Mouse (Mus musculus) neural tube, embryonic 15.5 days (tissue): ENCODE results near the gene Gnaz. TPM values are rescaled to one million over a fixed set of nuclear protein-coding genes. Genes with fewer than 3 reads are reported as not detected.

Source experiments
- ATAC-seq: fragments of 200-750 bp; cut with Nextera tagmentation; 2 replicates; pipeline ENCODE4 v1.8.0; 2017; ENCODE audit warnings: mild to moderate bottlenecking, moderate TSS enrichment, moderate library complexity; ENCODE audit not compliant: low FRiP score
- H3K27ac ChIP-seq: fragments of 300-500 bp; sonication (generic); replicated peaks from 2 replicates; pipeline ENCODE4 v1.5.1; 2015; ENCODE audit warnings: mild to moderate bottlenecking, inconsistent platforms
- H3K27me3 ChIP-seq: fragments of 300-500 bp; sonication (generic); replicated peaks from 2 replicates; pipeline ENCODE4 v1.6.1; 2015; ENCODE audit warnings: inconsistent platforms
- H3K36me3 ChIP-seq: fragments of 300-500 bp; sonication (generic); 2 replicates; pipeline ENCODE4 v1.6.1; 2015; ENCODE audit warnings: inconsistent platforms
- H3K4me1 ChIP-seq: fragments of 300-500 bp; sonication (generic); 2 replicates; pipeline ENCODE4 v1.6.1; 2015; ENCODE audit warnings: inconsistent platforms
- H3K4me2 ChIP-seq: fragments of 300-500 bp; sonication (generic); 2 replicates; pipeline ENCODE4 v1.6.1; 2015; ENCODE audit warnings: inconsistent platforms, mild to moderate bottlenecking, moderate library complexity
- H3K4me3 ChIP-seq: fragments of 300-500 bp; sonication (generic); replicated peaks from 2 replicates; pipeline ENCODE4 v1.5.1; 2015; ENCODE audit warnings: mild to moderate bottlenecking, inconsistent platforms
- H3K9ac ChIP-seq: fragments of 300-500 bp; sonication (generic); replicated peaks from 2 replicates; pipeline ENCODE4 v1.6.1; 2015; ENCODE audit warnings: mild to moderate bottlenecking, inconsistent platforms
- H3K9me3 ChIP-seq: fragments of 300-500 bp; sonication (generic); replicated peaks from 2 replicates; pipeline ENCODE4 v1.6.1; 2016; ENCODE audit warnings: inconsistent platforms
- WGBS: fragments of 180-500 bp; shearing (Covaris S2); methylation state at CpG from one replicate; pipeline ENCODE4 v1.1.7; 2015; ENCODE audit warnings: mixed read lengths; 5-methylcytosine and 5-hydroxymethylcytosine counted together
- polyA plus RNA-seq: library from polyadenylated mRNA; unstranded; fragments of >200 nt; fragmentation: Nextera tagmentation; extraction: Ambion mirVana; gene quantifications from 2 replicates; pipeline ENCODE4 v1.2.1, GENCODE M21; 2015

The Gnaz gene
- polyA plus RNA-seq, 1 experiment from 2014 or later, result 87.5 TPM

DNA sequence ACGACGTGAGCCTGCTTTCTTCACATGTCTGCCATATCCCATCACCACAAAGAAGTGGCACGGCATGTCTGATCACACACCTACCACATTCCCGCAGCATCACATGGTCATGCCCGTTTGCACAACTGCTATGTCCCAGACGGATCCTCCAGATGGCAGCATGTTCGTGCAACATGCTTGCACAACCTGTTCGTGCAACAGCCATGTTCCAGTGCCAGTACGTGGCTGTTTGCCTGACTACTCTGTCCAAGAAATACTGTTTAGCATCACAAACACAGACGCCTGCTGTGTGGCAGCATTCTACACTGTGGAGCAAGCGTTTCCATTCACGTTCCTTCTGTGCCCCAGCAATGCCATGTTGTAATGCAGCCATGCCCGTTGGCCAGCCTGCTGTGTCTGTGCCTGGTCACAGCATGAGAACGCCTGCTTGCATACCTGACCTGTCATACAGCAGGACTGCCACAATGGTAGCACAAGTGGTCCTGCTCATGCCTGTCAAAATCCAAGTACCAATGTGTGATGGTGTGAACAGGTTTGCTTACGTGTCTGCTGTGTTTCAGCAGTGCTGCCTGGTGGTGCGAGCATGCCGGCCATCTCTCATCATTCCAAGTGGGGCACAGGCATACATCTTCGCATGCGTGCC is 33.3 kb upstream of the Gnaz start:
- no peak overlapping the region for H3K9ac ChIP-seq
- no peak overlapping the region for H3K4me3 ChIP-seq
- no peak overlapping the region for H3K4me2 ChIP-seq
- H3K36me3 ChIP-seq, result no peaks in the 10 kb centered on the region
- H3K4me1 ChIP-seq, result no peaks in the 10 kb centered on the region
- H3K27me3 ChIP-seq, result no peaks in the 10 kb centered on the region
- ATAC-seq, result no peak
- no peak overlapping the region for H3K27ac ChIP-seq
- 76% methylated on average over 19 of the region's 19 CpGs for WGBS
- no peaks in the 10 kb centered on the region for H3K9me3 ChIP-seq

DNA sequence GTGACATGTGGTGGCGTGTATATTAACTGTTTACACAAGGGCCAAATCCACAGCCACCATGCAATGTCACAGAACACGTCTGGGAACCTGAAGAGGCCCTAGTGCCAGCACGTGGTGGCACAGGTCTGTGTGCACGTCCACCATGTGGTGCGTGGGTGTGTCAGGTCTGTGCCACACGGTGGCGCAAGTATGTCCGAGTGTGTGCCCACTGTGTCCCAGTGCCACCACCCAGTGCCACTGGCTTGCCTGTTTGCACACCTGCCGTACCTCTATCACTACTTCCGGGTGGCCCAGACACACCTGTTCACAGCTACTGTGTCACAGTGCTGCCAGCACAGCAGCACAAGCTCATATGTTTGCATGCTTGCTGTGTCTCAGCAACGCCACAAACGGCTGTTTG is 32.5 kb upstream of the Gnaz start:
- Histone ChIP-seq H3K9ac (no peak overlapping the region), H3K36me3 (no peaks in the 10 kb centered on the region), H3K27me3 (no peaks in the 10 kb centered on the region), H3K27ac (no peak overlapping the region), H3K9me3 (no peaks in the 10 kb centered on the region), H3K4me2 (no peak overlapping the region), H3K4me1 (no peaks in the 10 kb centered on the region), H3K4me3 (no peak overlapping the region)
- WGBS, result 83% methylated on average over 12 of the region's 12 CpGs
- ATAC-seq, result no peak

DNA sequence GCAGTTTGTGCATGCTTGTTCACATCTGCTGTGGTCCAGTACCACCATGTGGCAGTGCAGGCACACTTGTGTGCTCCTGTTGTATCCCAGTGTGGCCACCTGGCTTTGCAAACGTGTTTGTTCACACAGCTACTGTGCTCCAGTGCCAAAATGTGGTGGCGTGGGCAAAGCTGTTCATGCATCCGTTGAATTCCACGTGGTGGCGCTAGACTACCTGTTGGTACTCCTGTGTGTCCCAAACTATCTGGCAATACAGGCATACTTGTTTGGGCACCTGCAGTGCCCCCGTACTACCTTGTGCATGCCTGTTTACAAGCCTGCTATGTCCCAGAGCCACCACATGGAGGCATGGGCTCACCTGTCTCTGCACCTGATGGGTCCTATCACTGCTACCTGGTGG is 32.0 kb upstream of the Gnaz start:
- H3K36me3 ChIP-seq, result no peaks in the 10 kb centered on the region
- H3K9me3 ChIP-seq, result no peaks in the 10 kb centered on the region
- no peaks in the 10 kb centered on the region for H3K27me3 ChIP-seq
- no peak overlapping the region for H3K27ac ChIP-seq
- no peak overlapping the region for H3K9ac ChIP-seq
- WGBS, result 29% methylated on average over 6 of the region's 6 CpGs
- ATAC-seq, result no peak
- no peaks in the 10 kb centered on the region for H3K4me1 ChIP-seq
- no peak overlapping the region for H3K4me3 ChIP-seq
- H3K4me2 ChIP-seq, result no peak overlapping the region

DNA sequence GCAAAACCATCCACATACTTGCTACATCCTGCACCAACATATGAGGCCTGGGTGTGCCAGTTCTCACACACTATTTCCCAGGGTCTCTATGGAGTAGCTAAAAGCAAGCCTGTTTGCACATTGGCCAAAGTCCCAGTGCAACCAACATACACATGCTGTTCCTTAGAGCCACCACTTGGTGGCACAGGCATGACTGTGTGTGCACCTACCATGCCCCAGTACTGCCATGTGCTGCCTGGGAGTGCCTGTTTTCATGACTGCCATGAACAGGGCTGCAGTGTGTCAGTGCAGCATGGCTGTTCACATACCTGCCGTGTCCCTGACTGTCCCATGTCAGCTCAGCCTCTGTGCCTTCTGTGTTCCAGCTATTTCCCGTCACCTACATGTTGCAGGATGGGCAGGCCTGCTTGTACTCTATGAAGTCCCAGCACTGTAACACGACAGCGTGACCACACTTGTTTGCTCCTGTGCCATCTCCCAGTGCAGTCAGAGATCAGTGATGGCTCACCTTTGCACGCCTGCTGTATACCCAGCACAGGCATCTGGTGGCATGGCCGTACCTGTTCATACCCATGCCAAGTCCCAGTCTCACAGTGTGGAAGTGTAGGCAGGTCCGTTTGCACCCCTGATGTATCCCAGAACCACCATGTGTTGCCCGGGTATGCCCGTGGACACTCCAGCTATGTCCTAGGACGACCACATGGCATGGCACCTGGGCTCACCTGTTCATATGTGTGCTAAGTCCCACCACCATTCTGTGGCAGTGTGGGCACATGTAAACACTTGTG is 29.8 kb upstream of the Gnaz start:
- H3K4me3 ChIP-seq, result no peak overlapping the region
- no peak overlapping the region for H3K9ac ChIP-seq
- H3K27me3 ChIP-seq, result no peaks in the 10 kb centered on the region
- no peak overlapping the region for H3K27ac ChIP-seq
- WGBS, result 85% methylated on average over 10 of the region's 10 CpGs
- no peaks in the 10 kb centered on the region for H3K36me3 ChIP-seq
- no peak overlapping the region for H3K4me2 ChIP-seq
- peak; percentile 30; the same call in 1 of the 2 replicates for ATAC-seq
- H3K9me3 ChIP-seq, result no peaks in the 10 kb centered on the region
- no peaks in the 10 kb centered on the region for H3K4me1 ChIP-seq

DNA sequence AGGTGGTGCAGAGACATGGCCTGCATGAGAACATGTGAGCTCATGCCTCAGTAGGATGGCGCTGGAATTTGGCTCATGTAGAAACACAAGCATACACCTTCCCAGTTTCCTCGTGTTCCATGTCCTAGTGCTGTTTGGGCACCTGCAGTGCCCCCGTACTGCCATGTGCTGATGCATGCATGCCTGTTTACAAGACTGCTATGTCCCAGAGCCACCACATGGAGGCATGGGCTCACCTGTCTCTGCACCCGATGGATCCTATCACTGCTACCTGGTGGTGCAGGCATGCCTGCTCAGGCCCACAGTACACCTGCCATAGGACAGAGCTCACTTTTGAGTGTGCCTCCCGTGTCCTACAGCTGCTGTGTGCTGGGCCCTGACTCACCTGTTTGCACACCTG is 28.6 kb upstream of the Gnaz start:
- H3K9me3 ChIP-seq, result no peaks in the 10 kb centered on the region
- H3K9ac ChIP-seq, result no peak overlapping the region

DNA sequence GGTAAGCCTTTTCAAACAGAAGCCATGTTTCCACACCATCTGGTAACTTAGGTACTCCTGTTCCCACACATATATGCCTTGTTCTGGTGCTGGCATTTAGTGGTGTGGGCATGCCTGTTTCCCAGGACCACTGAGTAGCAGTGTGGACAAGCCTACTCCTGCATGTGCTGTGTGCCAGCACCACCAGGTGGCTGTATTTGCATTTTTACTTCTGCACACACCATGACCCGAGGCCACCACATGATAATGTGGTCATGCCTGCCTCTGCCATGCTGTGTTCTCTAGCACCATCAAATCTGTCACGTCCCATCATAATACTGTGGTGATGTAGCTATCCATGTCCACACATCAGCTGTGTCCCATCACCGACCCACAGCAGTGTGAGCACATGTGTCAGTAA is 27.7 kb upstream of the Gnaz start:
- no peak overlapping the region for H3K27ac ChIP-seq
- H3K4me3 ChIP-seq, result no peak overlapping the region
- no peaks in the 10 kb centered on the region for H3K36me3 ChIP-seq
- no peaks in the 10 kb centered on the region for H3K27me3 ChIP-seq
- no peak for ATAC-seq
- WGBS, result 61% methylated on average over 3 of the region's 3 CpGs
- H3K9me3 ChIP-seq, result no peaks in the 10 kb centered on the region
- no peaks in the 10 kb centered on the region for H3K4me1 ChIP-seq
- no peak overlapping the region for H3K9ac ChIP-seq
- H3K4me2 ChIP-seq, result no peak overlapping the region

More for the DNA sequence above, 28.6 kb upstream of the Gnaz start:
- H3K4me2 ChIP-seq, result no peak overlapping the region
- no peak for ATAC-seq
- 77% methylated on average over 5 of the region's 5 CpGs for WGBS
- no peaks in the 10 kb centered on the region for H3K27me3 ChIP-seq
- H3K4me1 ChIP-seq, result no peaks in the 10 kb centered on the region
- H3K27ac ChIP-seq, result no peak overlapping the region
- H3K4me3 ChIP-seq, result no peak overlapping the region
- no peaks in the 10 kb centered on the region for H3K36me3 ChIP-seq

DNA sequence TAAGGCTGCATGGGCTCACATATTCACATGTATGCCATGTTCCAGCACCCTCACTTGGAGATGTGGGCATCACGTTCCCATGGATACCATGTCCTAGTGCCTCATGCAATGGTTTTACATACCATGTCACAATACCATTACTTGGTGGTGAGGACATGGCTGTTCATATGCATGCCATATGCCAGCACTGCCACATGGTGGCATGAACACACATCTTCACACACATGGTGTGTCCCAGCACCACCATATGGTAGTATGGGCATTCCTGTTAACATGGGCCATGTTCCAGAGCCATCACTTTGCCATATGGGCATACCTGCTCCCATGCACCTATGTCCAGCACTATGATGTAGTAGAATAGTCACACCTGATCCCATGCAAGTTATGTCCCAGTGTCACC is 26.2 kb upstream of the Gnaz start:
- Histone ChIP-seq H3K9ac (no peak overlapping the region), H3K4me2 (no peak overlapping the region), H3K36me3 (no peaks in the 10 kb centered on the region), H3K27ac (no peak overlapping the region), H3K4me3 (no peak overlapping the region), H3K4me1 (no peaks in the 10 kb centered on the region), H3K9me3 (no peaks in the 10 kb centered on the region), H3K27me3 (no peaks in the 10 kb centered on the region)
- WGBS, result 94% methylated on average over 1 of the region's 1 CpGs
- ATAC-seq, result no peak

DNA sequence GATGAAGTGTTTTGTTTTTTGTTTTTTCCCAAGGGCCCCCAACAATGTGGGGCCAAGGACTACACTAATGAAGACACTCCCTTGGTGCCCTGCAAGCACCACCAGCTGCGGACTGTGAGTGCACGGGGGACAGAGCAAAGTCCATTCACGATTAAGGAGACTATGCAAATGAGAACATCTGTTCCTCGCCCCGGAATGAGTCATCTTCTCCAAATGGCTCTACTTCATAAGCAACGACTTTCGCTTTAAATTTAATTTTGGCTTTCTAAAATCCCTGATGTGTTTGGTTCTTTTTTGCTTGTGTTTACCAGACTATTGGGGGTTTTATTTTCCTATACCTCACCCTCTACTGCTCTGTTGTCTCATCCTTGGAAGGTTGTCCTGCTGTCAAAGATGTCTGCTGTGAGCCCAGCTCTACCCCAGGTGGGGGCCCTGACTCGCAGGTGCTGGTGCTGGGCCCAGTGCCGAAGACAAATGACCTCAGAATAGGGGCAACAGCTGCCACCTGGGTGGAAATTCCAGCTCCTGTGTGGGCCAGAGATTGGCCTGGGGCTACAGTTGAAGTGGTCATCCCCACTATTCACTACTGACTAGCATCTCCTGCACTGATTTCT is 14.0 kb upstream of the Gnaz start:
- Histone ChIP-seq H3K27me3 (no peaks in the 10 kb centered on the region), H3K4me3 (no peak overlapping the region), H3K27ac (no peak overlapping the region), H3K4me2 (no peak overlapping the region), H3K36me3 (no peaks in the 10 kb centered on the region), H3K9me3 (no peaks in the 10 kb centered on the region), H3K4me1 (no peaks in the 10 kb centered on the region), H3K9ac (no peak overlapping the region)
- WGBS, result 51% methylated on average over 9 of the region's 9 CpGs
- no peak for ATAC-seq

DNA sequence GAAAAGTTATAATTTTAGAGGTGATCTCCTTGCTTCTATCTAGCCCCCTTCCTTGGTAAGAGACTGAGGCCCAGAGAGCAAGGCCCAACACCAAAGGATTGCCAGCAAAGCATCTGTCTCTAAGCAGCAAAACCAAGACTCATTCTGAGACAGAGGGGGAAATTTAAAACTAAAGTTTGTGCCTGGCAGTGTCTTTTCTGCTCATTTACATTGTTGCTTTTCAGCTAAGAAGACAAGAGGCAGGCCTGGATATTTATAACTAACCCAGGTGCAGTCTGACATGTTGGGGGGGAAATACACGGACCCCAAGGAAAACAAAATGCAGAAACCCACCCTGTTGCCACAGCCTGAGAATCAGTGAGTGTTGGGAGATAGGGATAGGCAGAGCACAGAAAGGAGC is 2.6 kb upstream of the Gnaz start:
- H3K9ac ChIP-seq, result no peak overlapping the region
- H3K4me3 ChIP-seq, result no peak overlapping the region
- no peak overlapping the region for H3K27ac ChIP-seq
- H3K36me3 ChIP-seq, result no peaks in the 10 kb centered on the region
- H3K9me3 ChIP-seq, result no peaks in the 10 kb centered on the region
- 0 out of 2 replicates have a peak, but pooled peaks cover 9% of the 10 kb centered on the region for H3K27me3 ChIP-seq
- peaks cover 26% of the 10 kb centered on the region for H3K4me1 ChIP-seq
- WGBS, result 81% methylated on average over 1 of the region's 1 CpGs
- no peak overlapping the region for H3K4me2 ChIP-seq
- no peak for ATAC-seq

DNA sequence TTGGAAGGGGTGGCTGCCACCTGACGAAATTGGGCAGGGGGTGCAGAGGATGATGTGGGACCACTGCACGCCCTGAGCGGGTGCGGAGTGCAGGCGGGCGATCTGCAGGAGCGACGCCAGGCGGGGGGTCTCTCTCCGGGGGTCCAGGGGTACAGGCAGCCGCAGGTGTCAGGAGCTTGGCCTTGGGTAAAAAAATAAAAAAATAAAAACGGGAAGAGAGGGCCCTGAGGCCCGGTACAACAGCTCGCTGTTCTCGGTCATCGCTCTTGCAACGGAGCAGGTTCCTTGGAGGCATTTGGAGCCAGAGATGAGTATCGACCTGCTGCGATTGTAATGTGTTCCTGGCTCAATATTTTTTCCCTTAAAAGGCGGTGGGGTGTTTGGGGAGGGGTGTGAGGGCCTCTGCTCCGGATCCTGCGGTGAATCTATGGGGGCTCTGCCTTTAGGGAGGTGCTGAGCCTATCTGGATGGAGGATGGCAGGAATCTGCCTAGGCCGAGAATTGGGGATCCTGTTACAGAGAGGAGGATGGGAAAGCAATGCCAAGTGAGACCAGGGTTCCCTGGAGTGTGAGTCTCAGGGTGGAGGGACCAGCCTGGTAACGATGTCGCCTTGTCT is 782 bp downstream of the Gnaz start:
- 2% methylated on average over 25 of the region's 25 CpGs for WGBS
- Histone ChIP-seq H3K27ac (peak overlapping the region; percentile 82), H3K27me3 (0 out of 2 replicates have a peak, but pooled peaks cover 9% of the 10 kb centered on the region), H3K36me3 (no peaks in the 10 kb centered on the region), H3K9me3 (no peaks in the 10 kb centered on the region), H3K4me2 (peak overlapping the region; percentile 78), H3K4me1 (peaks cover 36% of the 10 kb centered on the region), H3K4me3 (peak overlapping the region; percentile 78), H3K9ac (peak overlapping the region; percentile 77)
- ATAC-seq, result peak; percentile 3

DNA sequence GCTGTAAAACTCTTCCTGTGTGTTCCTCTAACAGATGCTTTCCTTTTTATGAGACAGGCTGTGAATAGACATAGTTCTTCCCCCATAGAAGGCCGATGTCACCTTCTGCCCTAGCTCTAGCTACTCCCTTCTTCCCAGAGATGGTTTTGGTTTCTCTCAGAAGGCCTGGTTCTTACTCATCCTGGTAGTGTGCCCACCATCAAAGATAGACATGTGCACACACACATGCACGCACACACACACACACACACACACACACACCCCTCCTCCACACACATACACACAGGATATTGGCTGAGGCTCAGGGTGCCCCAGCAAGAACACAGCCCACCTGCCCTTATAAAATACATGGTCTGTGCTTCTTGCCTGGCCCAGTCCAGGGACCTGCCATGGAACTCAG is 2.3 kb downstream of the Gnaz start:
- peak overlapping the region; percentile 78; the same call in 1 of the 2 replicates for H3K4me2 ChIP-seq
- H3K9ac ChIP-seq, result no peak overlapping the region; the same call in 1 of the 2 replicates
- WGBS, result 82% methylated on average over 2 of the region's 2 CpGs
- 0 out of 2 replicates have a peak, but pooled peaks cover 9% of the 10 kb centered on the region for H3K27me3 ChIP-seq
- no peak for ATAC-seq
- no peaks in the 10 kb centered on the region for H3K9me3 ChIP-seq
- no peak overlapping the region for H3K4me3 ChIP-seq
- H3K36me3 ChIP-seq, result 0 out of 2 replicates have a peak, but pooled peaks cover 3% of the 10 kb centered on the region
- peaks cover 39% of the 10 kb centered on the region for H3K4me1 ChIP-seq
- H3K27ac ChIP-seq, result no peak overlapping the region
